Mouse (Mus musculus) embryonic facial prominence, embryonic 11.5 days (tissue): ENCODE data around the gene Kif1c. TPM values are rescaled to one million over a fixed set of nuclear protein-coding genes. Genes with fewer than 3 reads are reported as not detected.
A peak's percentile ranks its signal among the peaks of the same experiment; 100 is the strongest.

ENCODE experiments used
- ATAC-seq: fragments of 200-750 bp; cut with Nextera tagmentation; replicated peaks from 2 replicates; pipeline ENCODE4 v1.8.0; 2017; ENCODE audit warnings: low read depth; ENCODE audit not compliant: insufficient number of reproducible peaks, low FRiP score, low TSS enrichment
- DNase-seq: peaks from one replicate; pipeline ENCODE4 v3.0.0-alpha.2; 2015; ENCODE audit warnings: low spot score
- H3K27ac ChIP-seq: fragments of 300-500 bp; sonication (generic); replicated peaks from 2 replicates; pipeline ENCODE4 v1.5.1; 2014; ENCODE audit warnings: mild to moderate bottlenecking, low read depth, low read length, control low read depth
- H3K27me3 ChIP-seq: fragments of 300-500 bp; sonication (generic); 2 replicates; pipeline ENCODE4 v1.6.1; 2014; ENCODE audit warnings: mild to moderate bottlenecking, low read length, moderate library complexity, mixed read lengths; ENCODE audit not compliant: control insufficient read depth, insufficient read depth
- H3K36me3 ChIP-seq: fragments of 300-500 bp; sonication (generic); replicated peaks from 2 replicates; pipeline ENCODE4 v1.6.1; 2014; ENCODE audit warnings: low read depth, mild to moderate bottlenecking, low read length, moderate library complexity, mixed read lengths; ENCODE audit not compliant: control insufficient read depth, insufficient read depth
- H3K4me1 ChIP-seq: fragments of 300-500 bp; sonication (generic); 2 replicates; pipeline ENCODE4 v1.6.1; 2014; ENCODE audit warnings: low read length, mixed read lengths; ENCODE audit not compliant: control insufficient read depth, insufficient read depth
- H3K4me2 ChIP-seq: fragments of 300-500 bp; sonication (generic); 2 replicates; pipeline ENCODE4 v1.6.1; 2014; ENCODE audit warnings: low read depth, mild to moderate bottlenecking, control low read depth, low read length, moderate library complexity
- H3K4me3 ChIP-seq: fragments of 300-500 bp; sonication (generic); 2 replicates; pipeline ENCODE4 v1.5.1; 2014; ENCODE audit warnings: low read depth, low read length, control low read depth
- H3K9ac ChIP-seq: fragments of 300-500 bp; sonication (generic); replicated peaks from 2 replicates; pipeline ENCODE4 v1.6.1; 2014; ENCODE audit warnings: mild to moderate bottlenecking, control low read depth, low read length
- H3K9me3 ChIP-seq: fragments of 300-500 bp; sonication (generic); replicated peaks from 2 replicates; pipeline ENCODE4 v1.6.1; 2016; ENCODE audit warnings: mild to moderate bottlenecking, low read length, inconsistent platforms, mixed read lengths; ENCODE audit not compliant: control insufficient read depth
- WGBS: fragments of 180-500 bp; shearing (Covaris S2); extraction: QIAGEN DNeasy Blood & Tissue Kit; methylation state at CpG from one replicate; pipeline ENCODE4 v1.1.7; 2014; 5-methylcytosine and 5-hydroxymethylcytosine counted together
- polyA plus RNA-seq: library from polyadenylated mRNA; unstranded; fragments of >200 nt; fragmentation: Nextera tagmentation; extraction: Ambion mirVana; gene quantifications from 2 replicates; pipeline ENCODE4 v1.2.1, GENCODE M21; 2014

Kif1c gene
- polyA plus RNA-seq, 1 experiment from 2014 or later = 8.3 TPM

DNA sequence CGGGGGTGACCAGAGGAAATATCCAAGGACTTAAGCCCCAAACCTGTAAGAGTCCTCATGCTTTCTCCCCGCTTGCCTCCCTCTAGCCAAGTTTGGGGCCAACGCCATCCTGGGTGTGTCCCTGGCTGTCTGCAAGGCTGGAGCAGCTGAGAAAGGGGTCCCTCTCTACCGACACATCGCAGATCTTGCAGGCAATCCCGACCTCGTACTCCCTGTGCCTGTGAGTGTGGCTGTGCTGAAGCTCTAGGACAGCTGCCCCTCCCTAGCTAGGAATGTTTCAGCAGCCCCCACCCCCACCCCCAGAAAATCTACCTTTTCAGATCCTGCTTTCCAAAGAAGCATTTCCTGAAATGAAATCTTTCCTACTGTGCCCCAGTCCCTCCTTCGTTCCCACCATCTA, 41.4 kb upstream of the Kif1c start:
- H3K4me1 ChIP-seq = peaks cover 7% of the 10 kb centered on the region
- H3K27ac ChIP-seq = no peak overlapping the region
- no peak overlapping the region for H3K4me2 ChIP-seq
- no peaks in the 10 kb centered on the region for H3K9me3 ChIP-seq
- peaks cover 3% of the 10 kb centered on the region for H3K36me3 ChIP-seq
- ATAC-seq (no peak), DNase-seq (no peak)
- 71% methylated on average over 8 of the region's 8 CpGs for WGBS
- no peak overlapping the region for H3K9ac ChIP-seq
- H3K27me3 ChIP-seq = no peaks in the 10 kb centered on the region
- H3K4me3 ChIP-seq = no peak overlapping the region

DNA sequence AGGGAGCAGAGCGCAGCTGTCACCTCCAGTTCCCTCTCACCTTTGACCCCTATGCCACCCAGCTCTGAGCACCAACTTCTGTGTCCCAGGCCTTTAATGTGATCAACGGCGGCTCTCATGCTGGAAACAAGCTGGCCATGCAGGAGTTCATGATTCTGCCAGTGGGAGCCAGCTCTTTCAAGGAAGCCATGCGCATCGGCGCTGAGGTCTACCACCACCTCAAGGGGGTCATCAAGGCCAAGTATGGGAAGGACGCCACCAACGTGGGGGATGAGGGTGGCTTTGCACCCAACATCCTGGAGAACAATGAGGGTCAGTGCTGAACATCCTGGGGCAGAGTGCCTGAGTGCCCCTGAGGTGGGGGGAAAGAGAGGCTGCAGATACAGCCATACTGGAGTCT, 39.8 kb upstream of the Kif1c start:
- Histone ChIP-seq H3K4me2 (no peak overlapping the region), H3K27me3 (no peaks in the 10 kb centered on the region), H3K9me3 (no peaks in the 10 kb centered on the region), H3K36me3 (peaks cover 7% of the 10 kb centered on the region), H3K9ac (no peak overlapping the region), H3K4me1 (peaks cover 7% of the 10 kb centered on the region), H3K4me3 (no peak overlapping the region), H3K27ac (no peak overlapping the region)
- no peak for ATAC-seq
- no peak for DNase-seq
- 89% methylated on average over 8 of the region's 8 CpGs for WGBS

DNA sequence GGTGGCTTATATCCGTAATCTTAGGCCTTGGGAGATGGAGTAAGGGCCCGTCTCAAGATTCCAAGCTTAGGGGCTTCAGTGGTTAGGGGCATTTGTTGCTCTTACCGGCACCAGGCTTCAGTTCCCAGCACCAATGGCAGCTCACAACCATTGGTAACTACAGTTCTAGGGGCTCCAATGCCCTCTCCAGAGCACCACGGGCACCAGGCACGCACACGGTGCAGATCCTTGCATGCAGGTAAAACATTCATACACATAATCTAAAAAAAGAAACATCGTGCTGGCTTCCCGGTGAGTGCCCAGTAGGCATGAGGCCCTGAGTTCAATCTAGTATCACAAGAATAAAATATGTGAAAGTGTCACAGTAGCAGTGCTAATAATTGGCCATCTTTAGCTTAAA, 37.2 kb upstream of the Kif1c start:
- H3K27me3 ChIP-seq = no peaks in the 10 kb centered on the region
- no peak overlapping the region for H3K4me2 ChIP-seq
- H3K4me1 ChIP-seq = no peaks in the 10 kb centered on the region
- DNase-seq = no peak
- no peak overlapping the region for H3K9ac ChIP-seq
- peaks cover 7% of the 10 kb centered on the region for H3K36me3 ChIP-seq
- H3K27ac ChIP-seq = no peak overlapping the region
- WGBS = 90% methylated on average over 8 of the region's 8 CpGs
- no peak overlapping the region for H3K4me3 ChIP-seq
- no peak for ATAC-seq
- no peaks in the 10 kb centered on the region for H3K9me3 ChIP-seq

- ATAC-seq = no peak
- Histone ChIP-seq H3K9me3 (no peaks in the 10 kb centered on the region), H3K4me3 (no peak overlapping the region), H3K36me3 (peaks cover 7% of the 10 kb centered on the region), H3K27ac (no peak overlapping the region), H3K27me3 (no peaks in the 10 kb centered on the region), H3K4me2 (no peak overlapping the region), H3K4me1 (no peaks in the 10 kb centered on the region), H3K9ac (no peak overlapping the region)
- WGBS = 93% methylated on average over 6 of the region's 6 CpGs
- no peak for DNase-seq
These were observed 36.4 kb upstream of the Kif1c start for GRCm38 (mm10) chr11:70663957-70664356.

- WGBS = 89% methylated on average over 9 of the region's 9 CpGs
- H3K4me1 ChIP-seq = no peaks in the 10 kb centered on the region
- H3K27ac ChIP-seq = no peak overlapping the region
- no peak overlapping the region for H3K9ac ChIP-seq
- no peaks in the 10 kb centered on the region for H3K27me3 ChIP-seq
- no peaks in the 10 kb centered on the region for H3K9me3 ChIP-seq
- no peak overlapping the region for H3K4me2 ChIP-seq
- peaks cover 7% of the 10 kb centered on the region for H3K36me3 ChIP-seq
- ATAC-seq (no peak), DNase-seq (no peak)
- H3K4me3 ChIP-seq = no peak overlapping the region
These were observed 35.6 kb upstream of the Kif1c start for GRCm38 (mm10) chr11:70664741-70665140.

GRCm38 (mm10) chr11:70666687-70667086, 33.7 kb upstream of the Kif1c start:
- ATAC-seq (no peak), DNase-seq (no peak)
- no peaks in the 10 kb centered on the region for H3K27me3 ChIP-seq
- peaks cover 7% of the 10 kb centered on the region for H3K36me3 ChIP-seq
- WGBS = 94% methylated on average over 8 of the region's 8 CpGs
- H3K9me3 ChIP-seq = no peaks in the 10 kb centered on the region
- H3K27ac ChIP-seq = no peak overlapping the region
- no peaks in the 10 kb centered on the region for H3K4me1 ChIP-seq
- H3K4me2 ChIP-seq = no peak overlapping the region
- H3K9ac ChIP-seq = no peak overlapping the region
- no peak overlapping the region for H3K4me3 ChIP-seq

DNA sequence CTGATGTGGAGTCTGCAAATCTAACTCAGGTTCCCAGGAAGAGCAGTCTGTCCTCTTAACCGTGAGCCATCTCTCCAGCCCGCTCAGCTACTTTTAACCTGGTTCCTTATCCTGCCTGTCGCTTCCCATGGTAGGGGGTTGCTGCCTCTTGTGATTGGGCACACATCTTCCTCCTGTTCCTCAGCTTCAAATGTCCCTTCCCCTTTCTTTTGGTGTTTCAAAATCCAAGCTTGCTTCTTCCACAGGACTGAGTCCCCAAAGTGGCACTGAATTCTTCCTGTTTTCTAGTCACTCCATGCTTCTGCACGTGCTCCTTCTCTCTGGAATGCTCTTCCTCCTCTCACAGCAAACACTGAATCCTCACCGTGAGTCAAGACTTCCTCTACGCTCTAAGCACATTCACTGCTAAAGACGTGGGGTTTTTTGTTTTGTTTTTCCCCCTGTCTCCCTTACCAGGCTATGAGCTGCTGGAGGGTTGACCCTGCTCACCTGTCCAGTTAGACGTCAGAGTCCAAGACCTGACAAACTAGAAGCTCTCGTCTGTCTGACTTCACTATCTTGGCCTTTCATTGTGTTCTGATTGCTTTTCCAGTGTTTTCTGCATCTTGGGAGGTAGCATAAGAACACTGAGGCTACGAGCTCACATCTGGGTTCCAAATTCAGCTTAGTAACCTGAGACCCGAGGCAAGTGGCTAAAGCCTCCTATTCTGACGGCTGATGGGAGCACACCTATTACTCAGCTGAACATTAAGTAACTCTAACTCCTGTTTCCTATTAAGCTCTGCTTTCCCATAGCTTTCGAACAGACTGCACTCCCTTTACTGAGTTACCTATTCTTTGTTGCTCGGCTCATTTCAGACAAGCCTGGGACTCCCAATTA, 32.8 kb upstream of the Kif1c start:
- ATAC-seq (no peak), DNase-seq (peak; percentile 62)
- Histone ChIP-seq H3K36me3 (peaks cover 4% of the 10 kb centered on the region), H3K27ac (peak overlapping the region; percentile 77), H3K9me3 (no peaks in the 10 kb centered on the region), H3K27me3 (no peaks in the 10 kb centered on the region), H3K4me3 (peak overlapping the region; percentile 51), H3K4me1 (no peaks in the 10 kb centered on the region), H3K9ac (peak overlapping the region; percentile 59), H3K4me2 (peak overlapping the region; percentile 71)
- WGBS = 56% methylated on average over 14 of the region's 14 CpGs

DNA sequence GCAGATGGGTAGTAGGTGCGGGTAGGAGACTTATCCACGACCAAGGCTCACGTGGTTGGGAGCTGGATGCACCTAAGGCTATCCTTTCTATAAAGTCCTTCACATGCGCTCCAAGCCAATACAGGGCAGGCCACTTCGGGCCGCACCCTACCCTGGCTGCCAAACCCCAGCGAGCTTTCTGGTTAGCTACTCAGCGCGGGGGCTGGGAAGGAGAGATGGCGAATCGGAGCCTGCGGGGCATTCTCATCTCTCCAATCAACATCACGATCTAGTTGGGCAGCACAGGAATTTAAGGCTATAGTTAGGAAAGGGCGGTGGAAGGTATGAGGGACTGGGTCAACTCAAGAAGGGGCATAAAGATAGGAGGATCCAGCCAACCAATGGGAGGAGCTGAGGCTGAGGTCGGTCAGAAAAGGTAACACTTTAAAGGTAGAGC, 32.0 kb upstream of the Kif1c start:
- peak overlapping the region; percentile 77 for H3K27ac ChIP-seq

More for the DNA sequence above, 32.0 kb upstream of the Kif1c start:
- H3K9ac ChIP-seq = peak overlapping the region; percentile 59
- DNase-seq = no peak
- WGBS = 2% methylated on average over 15 of the region's 15 CpGs
- H3K4me2 ChIP-seq = peak overlapping the region; percentile 71
- H3K27me3 ChIP-seq = no peaks in the 10 kb centered on the region
- peak overlapping the region; percentile 51 for H3K4me3 ChIP-seq
- no peaks in the 10 kb centered on the region for H3K4me1 ChIP-seq
- no peaks in the 10 kb centered on the region for H3K9me3 ChIP-seq
- H3K36me3 ChIP-seq = peaks cover 4% of the 10 kb centered on the region
- ATAC-seq = peak; percentile 54
